Mouse (Mus musculus) kidney, postnatal 0 days (tissue): Measurements from ENCODE around the gene 2210010C04Rik. TPM values are rescaled to one million over a fixed set of nuclear protein-coding genes. Genes with fewer than 3 reads are reported as not detected.

Source experiments
- ATAC-seq: fragments of 200-750 bp; cut with Nextera tagmentation; replicated peaks from 2 replicates; pipeline ENCODE4 v1.8.0; 2017; ENCODE audit warnings: low read depth, moderate number of reproducible peaks, moderate TSS enrichment, moderate library complexity; ENCODE audit not compliant: low FRiP score
- DNase-seq: peaks from one replicate; pipeline ENCODE4 v3.0.0-alpha.2; 2016; ENCODE audit warnings: low spot score
- H3K27ac ChIP-seq: fragments of 300-500 bp; sonication (generic); 2 replicates; pipeline ENCODE4 v1.5.1; 2014; ENCODE audit warnings: mild to moderate bottlenecking
- H3K27me3 ChIP-seq: fragments of 300-500 bp; sonication (generic); 2 replicates; pipeline ENCODE4 v1.6.1; 2014; ENCODE audit warnings: low read length, mixed read lengths; ENCODE audit not compliant: insufficient read depth
- H3K36me3 ChIP-seq: fragments of 300-500 bp; sonication (generic); 2 replicates; pipeline ENCODE4 v1.6.1; 2014; ENCODE audit warnings: low read length, mixed read lengths; ENCODE audit not compliant: insufficient read depth
- H3K4me1 ChIP-seq: fragments of 300-500 bp; sonication (generic); replicated peaks from 2 replicates; pipeline ENCODE4 v1.6.1; 2014; ENCODE audit warnings: antibody characterized with exemption, low read length, mixed read lengths; ENCODE audit not compliant: insufficient read depth
- H3K4me2 ChIP-seq: fragments of 300-500 bp; sonication (generic); 2 replicates; pipeline ENCODE4 v1.6.1; 2014; ENCODE audit warnings: mild to moderate bottlenecking, low read length, moderate library complexity, mixed read lengths
- H3K4me3 ChIP-seq: fragments of 300-500 bp; sonication (generic); replicated peaks from 2 replicates; pipeline ENCODE4 v1.5.1; 2014; ENCODE audit warnings: low read depth, low read length
- H3K9ac ChIP-seq: fragments of 300-500 bp; sonication (generic); 2 replicates; pipeline ENCODE4 v1.6.1; 2014; ENCODE audit warnings: low read depth, low read length
- H3K9me3 ChIP-seq: fragments of 300-500 bp; sonication (generic); replicated peaks from 2 replicates; pipeline ENCODE4 v1.6.1; 2016; ENCODE audit warnings: low read length, inconsistent platforms, mixed read lengths
- CTCF ChIP-seq: IDR thresholded peaks from 2 replicates; pipeline ENCODE4 v1.5.1; 2016; ENCODE audit warnings: antibody characterized with exemption, low read depth, mild to moderate bottlenecking, moderate library complexity
- WGBS: fragments of 180-500 bp; shearing (Covaris S2); extraction: QIAGEN DNeasy Blood & Tissue Kit; methylation state at CpG from one replicate; pipeline ENCODE4 v1.1.7; 2014; 5-methylcytosine and 5-hydroxymethylcytosine counted together
- polyA plus RNA-seq: library from polyadenylated mRNA; unstranded; fragments of >200 nt; fragmentation: Nextera tagmentation; extraction: Ambion mirVana; gene quantifications from 2 replicates; pipeline ENCODE4 v1.2.1, GENCODE M21; 2015

2210010C04Rik gene
- polyA plus RNA-seq, 1 experiment from 2014 or later: not detected

GRCm38 (mm10) chr6:41061085-41061484 is 25.8 kb upstream of the 2210010C04Rik start:
- 79% methylated on average over 5 of the region's 5 CpGs for WGBS
- no peak for ATAC-seq

GRCm38 (mm10) chr6:41057653-41058052 is 22.3 kb upstream of the 2210010C04Rik start:
- TF ChIP-seq CTCF: no peak
- Histone ChIP-seq H3K27me3 (no peaks in the 10 kb centered on the region), H3K4me3 (no peak overlapping the region), H3K36me3 (no peaks in the 10 kb centered on the region), H3K27ac (no peak overlapping the region), H3K4me2 (no peak overlapping the region), H3K4me1 (no peaks in the 10 kb centered on the region), H3K9ac (no peak overlapping the region), H3K9me3 (no peaks in the 10 kb centered on the region)
- ATAC-seq: no peak
- no peak for DNase-seq
- WGBS: 66% methylated on average over 5 of the region's 5 CpGs

More at GRCm38 (mm10) chr6:41061085-41061484, 25.8 kb upstream of the 2210010C04Rik start:
- no peak overlapping the region for H3K4me2 ChIP-seq
- no peak overlapping the region for H3K9ac ChIP-seq
- no peaks in the 10 kb centered on the region for H3K27me3 ChIP-seq
- peak; percentile 26; the same call in 1 of the 2 replicates for TF ChIP-seq CTCF
- H3K9me3 ChIP-seq: no peaks in the 10 kb centered on the region
- no peak overlapping the region for H3K27ac ChIP-seq
- H3K4me3 ChIP-seq: no peak overlapping the region
- no peaks in the 10 kb centered on the region for H3K36me3 ChIP-seq
- no peaks in the 10 kb centered on the region for H3K4me1 ChIP-seq
- peak; percentile 7 for DNase-seq

GRCm38 (mm10) chr6:41055581-41055980 is 20.3 kb upstream of the 2210010C04Rik start:
- DNase-seq: peak; percentile 51
- Histone ChIP-seq H3K4me2 (no peak overlapping the region), H3K36me3 (no peaks in the 10 kb centered on the region), H3K27ac (no peak overlapping the region), H3K27me3 (no peaks in the 10 kb centered on the region), H3K4me1 (no peaks in the 10 kb centered on the region), H3K9me3 (no peaks in the 10 kb centered on the region), H3K9ac (no peak overlapping the region), H3K4me3 (no peak overlapping the region)
- no peak for ATAC-seq
- TF ChIP-seq CTCF: peak; percentile 79
- WGBS: 41% methylated on average over 2 of the region's 2 CpGs

GRCm38 (mm10) chr6:41054379-41054778 is 19.1 kb upstream of the 2210010C04Rik start:
- 93% methylated on average over 2 of the region's 2 CpGs for WGBS
- H3K4me1 ChIP-seq: no peaks in the 10 kb centered on the region
- H3K9ac ChIP-seq: no peak overlapping the region
- DNase-seq (no peak), ATAC-seq (no peak)
- H3K27ac ChIP-seq: no peak overlapping the region
- no peaks in the 10 kb centered on the region for H3K9me3 ChIP-seq
- H3K4me3 ChIP-seq: no peak overlapping the region
- H3K36me3 ChIP-seq: no peaks in the 10 kb centered on the region
- H3K4me2 ChIP-seq: no peak overlapping the region
- no peak for TF ChIP-seq CTCF
- H3K27me3 ChIP-seq: no peaks in the 10 kb centered on the region

GRCm38 (mm10) chr6:41051824-41052223 is 16.5 kb upstream of the 2210010C04Rik start:
- DNase-seq: no peak
- no peak for TF ChIP-seq CTCF
- H3K4me2 ChIP-seq: no peak overlapping the region
- H3K27me3 ChIP-seq: no peaks in the 10 kb centered on the region
- no peaks in the 10 kb centered on the region for H3K9me3 ChIP-seq
- 81% methylated on average over 4 of the region's 4 CpGs for WGBS
- H3K4me1 ChIP-seq: no peaks in the 10 kb centered on the region
- no peak overlapping the region for H3K27ac ChIP-seq
- no peak overlapping the region for H3K9ac ChIP-seq
- no peaks in the 10 kb centered on the region for H3K36me3 ChIP-seq
- ATAC-seq: no peak
- H3K4me3 ChIP-seq: no peak overlapping the region

GRCm38 (mm10) chr6:41048602-41049001 is 13.3 kb upstream of the 2210010C04Rik start:
- no peak overlapping the region for H3K9ac ChIP-seq
- no peaks in the 10 kb centered on the region for H3K4me1 ChIP-seq
- no peaks in the 10 kb centered on the region for H3K27me3 ChIP-seq
- H3K4me2 ChIP-seq: no peak overlapping the region
- peak; percentile 28 for DNase-seq
- no peak for ATAC-seq
- no peak overlapping the region for H3K27ac ChIP-seq
- TF ChIP-seq CTCF: no peak
- H3K9me3 ChIP-seq: no peaks in the 10 kb centered on the region
- no peak overlapping the region for H3K4me3 ChIP-seq
- H3K36me3 ChIP-seq: no peaks in the 10 kb centered on the region
- WGBS: 26% methylated on average over 1 of the region's 1 CpGs

- no peak for DNase-seq
- no peak overlapping the region for H3K4me2 ChIP-seq
- no peaks in the 10 kb centered on the region for H3K27me3 ChIP-seq
- no peak overlapping the region for H3K4me3 ChIP-seq
- H3K4me1 ChIP-seq: no peaks in the 10 kb centered on the region
- no peaks in the 10 kb centered on the region for H3K9me3 ChIP-seq
- no peak overlapping the region for H3K9ac ChIP-seq
- 90% methylated on average over 1 of the region's 1 CpGs for WGBS
- H3K27ac ChIP-seq: no peak overlapping the region
- TF ChIP-seq CTCF: no peak
- no peak for ATAC-seq
- H3K36me3 ChIP-seq: no peaks in the 10 kb centered on the region
These were observed 12.7 kb upstream of the 2210010C04Rik start for GRCm38 (mm10) chr6:41047961-41048360.
